8 mouse cellular contexts compared by ENCODE assay signal in genomic region chr10:121739548-121740505, GRCm38 (mm10). TPM values are rescaled to one million over a fixed set of nuclear protein-coding genes. Genes with fewer than 3 reads are reported as not detected.
DNase-seq lines count a peak whose midpoint lies in the region; ATAC-seq and TF ChIP-seq lines count a peak whose summit lies in the region.

Gene BC048403 (plus strand): TSS chr10:121739937.

- 0 out of 2 replicates have a peak within 1 kb of the TSS, but pooled peaks have one; percentile 55 for H3K27ac ChIP-seq in embryonic facial prominence, embryonic 13.5 days
- peak within 1 kb of the TSS; percentile 59; the same call in 1 of the 2 replicates for H3K27ac ChIP-seq in limb, embryonic 14.5 days (replicated peaks; ENCODE audit: low read depth, low read length)
- H3K27ac ChIP-seq in midbrain, postnatal 0 days (ENCODE audit: low read depth, low read length), result peak within 1 kb of the TSS; percentile 82

- WGBS in embryonic facial prominence, embryonic 13.5 days, result under 1% methylated on average over 68 of the region's 68 CpGs
- WGBS in limb, embryonic 14.5 days, result 1% methylated on average over 66 of the region's 68 CpGs
- under 1% methylated on average over 63 of the region's 68 CpGs for WGBS in midbrain, postnatal 0 days

- H3K4me2 ChIP-seq in embryonic facial prominence, embryonic 13.5 days, result peak within 1 kb of the TSS; percentile 96
- peak within 1 kb of the TSS; percentile 97 for H3K4me2 ChIP-seq in limb, embryonic 14.5 days (replicated peaks; ENCODE audit: low read depth, low read length, severe bottlenecking)
- H3K4me2 ChIP-seq in midbrain, postnatal 0 days (ENCODE audit: low read depth, low read length, poor library complexity, severe bottlenecking), result peak within 1 kb of the TSS; percentile 93

- H3K36me3 ChIP-seq in embryonic facial prominence, embryonic 13.5 days, result 0 out of 2 replicates have a peak, but pooled peaks cover 2% of the 10 kb centered on the region
- H3K36me3 ChIP-seq in limb, embryonic 14.5 days (ENCODE audit: control insufficient read depth, insufficient read depth, low read length), result no peaks in the 10 kb centered on the region
- H3K36me3 ChIP-seq in midbrain, postnatal 0 days (ENCODE audit: insufficient read depth, low read length), result no peaks in the 10 kb centered on the region

- peak within 1 kb of the TSS; percentile 83 for H3K4me3 ChIP-seq in embryonic facial prominence, embryonic 13.5 days
- H3K4me3 ChIP-seq in limb, embryonic 14.5 days (replicated peaks; ENCODE audit: low read length), result peak within 1 kb of the TSS; percentile 83
- peak within 1 kb of the TSS; percentile 73 for H3K4me3 ChIP-seq in midbrain, postnatal 0 days (ENCODE audit: low read depth, low read length)

- 0 out of 2 replicates have a peak, but pooled peaks cover 3% of the 10 kb centered on the region for H3K9me3 ChIP-seq in embryonic facial prominence, embryonic 13.5 days
- H3K9me3 ChIP-seq in limb, embryonic 14.5 days (ENCODE audit: control insufficient read depth, low read length), result no peaks in the 10 kb centered on the region
- H3K9me3 ChIP-seq in midbrain, postnatal 0 days (ENCODE audit: low read length), result no peaks in the 10 kb centered on the region

- TF ChIP-seq CTCF in midbrain, postnatal 0 days (IDR thresholded peaks at IDR 0.05), result no peak

- TF ChIP-seq POLR2A in limb, embryonic 14.5 days (IDR thresholded peaks at IDR 0.05; ENCODE audit: borderline replicate concordance, extremely low read depth, insufficient read depth, insufficient read length), result peak; percentile 68; the same call in 1 of the 2 replicates

- H3K9ac ChIP-seq in embryonic facial prominence, embryonic 13.5 days, result peak within 1 kb of the TSS; percentile 83
- peak within 1 kb of the TSS; percentile 78 for H3K9ac ChIP-seq in limb, embryonic 14.5 days (ENCODE audit: low read depth, low read length, severe bottlenecking)
- peak within 1 kb of the TSS; percentile 83 for H3K9ac ChIP-seq in midbrain, postnatal 0 days (replicated peaks; ENCODE audit: low read length, poor library complexity, severe bottlenecking)

- no peaks in the 10 kb centered on the region for H3K27me3 ChIP-seq in embryonic facial prominence, embryonic 13.5 days
- H3K27me3 ChIP-seq in limb, embryonic 14.5 days (ENCODE audit: control insufficient read depth, insufficient read depth, low read length), result no peaks in the 10 kb centered on the region
- H3K27me3 ChIP-seq in midbrain, postnatal 0 days (ENCODE audit: insufficient read depth, low read length), result no peaks in the 10 kb centered on the region

- H3K4me1 ChIP-seq in embryonic facial prominence, embryonic 13.5 days, result peaks cover 9% of the 10 kb centered on the region; the same call in 1 of the 2 replicates
- peaks cover 5% of the 10 kb centered on the region for H3K4me1 ChIP-seq in limb, embryonic 14.5 days (ENCODE audit: control insufficient read depth, insufficient read depth, low read length)
- H3K4me1 ChIP-seq in midbrain, postnatal 0 days (ENCODE audit: insufficient read depth, low read length), result no peaks in the 10 kb centered on the region

- peak; percentile 86 for DNase-seq in 3134 (ENCODE audit: extremely low read depth, insufficient read length, low spot score)
- DNase-seq in adrenal gland, postnatal 36 days, result peak; percentile 91 to 95
- peak; percentile 80 for DNase-seq in heart, adult 8-10 months (ENCODE audit: low spot score)
- peak; percentile 82 for DNase-seq in kidney, adult 9 months
- peak; percentile 76 for DNase-seq in limb, embryonic 14.5 days (ENCODE audit: low spot score)
- peak; percentile 84 for DNase-seq in midbrain, postnatal 0 days (ENCODE audit: low spot score)
- DNase-seq in spleen, postnatal 14 days (ENCODE audit: low spot score in 2 of 2), result peak; percentile 68 to 80

- ATAC-seq in embryonic facial prominence, embryonic 13.5 days (ENCODE audit: insufficient number of reproducible peaks, insufficient read depth, low FRiP score, low TSS enrichment, low read depth), result peak; percentile 79
- ATAC-seq in limb, embryonic 14.5 days (ENCODE audit: low FRiP score, low read depth), result peak; percentile 96
- peak; percentile 90 for ATAC-seq in midbrain, postnatal 0 days (ENCODE audit: low FRiP score)

RNA-seq across cellular contexts. Expression of gene BC048403, which starts in this region (rescaled TPM):
- 10 to 100 TPM in 1 of 2 experiments, 1 to 10 TPM in 1; 9.0 to 13.3 TPM for total RNA-seq in adrenal gland, postnatal 36 days (2021)
- polyA plus RNA-seq in embryonic facial prominence, embryonic 13.5 days (2015; fragmentation: Nextera tagmentation; extraction: Ambion mirVana), result 3.1 and 3.2 TPM in 2 replicates
- 1 to 10 TPM; 1.5 to 2.0 (median 1.8) TPM for total RNA-seq in heart, adult 8-10 months (2022)
- polyA plus RNA-seq in limb, embryonic 14.5 days (2012; rRNA removed), result 5.5 and 6.6 TPM in 2 replicates
- 3.9 and 4.0 TPM in 2 replicates for polyA plus RNA-seq in limb, embryonic 14.5 days (2014; fragmentation: Nextera tagmentation; extraction: Ambion mirVana)
- total RNA-seq in midbrain, postnatal 0 days (2014; rRNA removed), result 2.5 and 4.5 TPM in 2 replicates
- polyA plus RNA-seq in midbrain, postnatal 0 days (2015; fragmentation: Nextera tagmentation; extraction: Ambion mirVana), result 1.5 and 1.9 TPM in 2 replicates

Comparison
In these comparisons a context has a peak if more than half of its experiments do, and no peak if none do; other contexts are left out.
1. Peak in every context shown above with its lines: DNase-seq, ATAC-seq, H3K4me3 ChIP-seq and H3K27ac ChIP-seq.